Comparison of ENCODE assay signal across 12 mouse cellular contexts in the genomic region with DNA sequence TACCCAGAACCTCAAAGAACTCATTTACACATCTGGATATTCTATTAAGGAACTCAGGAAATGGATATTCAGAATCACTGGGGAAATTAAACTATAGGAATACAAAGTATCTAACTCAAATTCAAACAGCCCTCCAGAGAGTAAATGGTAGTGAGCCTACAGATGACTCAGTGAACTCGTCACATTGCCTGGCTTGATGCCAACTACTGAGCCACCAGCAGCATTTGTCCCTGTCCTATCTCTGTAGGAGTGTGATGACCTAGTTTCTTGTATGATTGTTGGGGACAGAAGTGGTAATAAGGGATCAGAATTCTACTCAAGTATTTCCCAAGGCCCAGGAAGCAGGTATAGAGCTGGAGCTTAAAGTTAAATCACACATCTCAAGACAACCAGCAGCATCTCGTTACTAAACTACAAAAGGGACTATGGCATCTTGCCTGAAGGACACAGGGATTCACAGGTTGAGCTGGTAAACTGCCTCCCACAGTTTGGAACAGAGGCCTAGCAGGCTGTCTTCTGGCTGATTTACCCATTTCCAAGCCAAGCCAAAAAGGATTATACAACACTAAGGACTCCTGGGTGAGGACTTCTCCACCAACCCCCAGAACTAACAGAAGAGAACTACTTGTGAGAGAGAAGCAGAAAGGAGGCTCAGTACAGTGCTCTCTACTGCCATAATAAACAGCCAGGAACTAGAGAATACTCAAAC.
DNase-seq lines count a peak whose midpoint lies in the region; ATAC-seq and TF ChIP-seq lines count a peak whose summit lies in the region.
"Had no signal": no experiment of that assay in that cellular context is flagged by ENCODE, and none has a peak within 500 bp of the region (broad histone marks: within the 10 kb centered on the region; RNA-seq: fewer than 3 reads in every experiment).

No protein-coding gene starts in this region.

- DNase-seq in layer of hippocampus, adult 8-10 months (ENCODE audit: low spot score in 2 of 2) = peak; percentile 6
- DNase-seq in layer of hippocampus, postnatal 25 days (ENCODE audit: extremely low spot score in 1 of 2, low spot score in 1 of 2) = no peak
- DNase-seq in adrenal gland, adult 2 months = peak; percentile 84
- DNase-seq in left cerebral cortex, postnatal 14 days (ENCODE audit: low spot score in 2 of 2) = peak; percentile 3 to 24
- no peak for DNase-seq in thymus, adult 2 months
- DNase-seq: kidney, adult 8-10 months; thymus, postnatal 25 days had no signal

- no peak overlapping the region for H3K9ac ChIP-seq in forebrain, embryonic 12.5 days
- H3K9ac ChIP-seq: forebrain, embryonic 15.5 days had no signal

- no peak overlapping the region for H3K4me3 ChIP-seq in thymus, adult 2 months (ENCODE audit: control insufficient read depth, insufficient read depth, low read length)
- no peak overlapping the region for H3K4me3 ChIP-seq in forebrain, embryonic 12.5 days (replicated peaks)
- H3K4me3 ChIP-seq: forebrain, embryonic 15.5 days; myocyte had no signal

- no peaks in the 10 kb centered on the region for H3K4me1 ChIP-seq in thymus, adult 2 months (replicated peaks; ENCODE audit: control insufficient read depth, insufficient read depth, low read length)
- H3K4me1 ChIP-seq in forebrain, embryonic 12.5 days = no peaks in the 10 kb centered on the region
- H3K4me1 ChIP-seq: forebrain, embryonic 15.5 days had no signal

- TF ChIP-seq POLR2A in thymus, adult 2 months (IDR thresholded peaks at IDR 0.05; ENCODE audit: control insufficient read depth, extremely low read depth, insufficient read depth, low read length, poor library complexity) = no peak

- WGBS in thymus, adult 2 months = 62% methylated on average over 2 of the region's 2 CpGs
- 46% methylated on average over 2 of the region's 2 CpGs for WGBS in forebrain, embryonic 12.5 days

- ATAC-seq in cerebellum, adult (ENCODE audit: insufficient number of reproducible peaks, low FRiP score, low TSS enrichment) = peak; percentile 75
- no peak for ATAC-seq in forebrain, embryonic 12.5 days (ENCODE audit: low FRiP score)
- ATAC-seq: forebrain, embryonic 15.5 days had no signal

- H3K4me2 ChIP-seq in forebrain, embryonic 12.5 days = no peak overlapping the region
- H3K4me2 ChIP-seq: forebrain, embryonic 15.5 days had no signal

- H3K27me3 ChIP-seq in thymus, adult 2 months (ENCODE audit: control insufficient read depth, insufficient read depth, low read length) = no peaks in the 10 kb centered on the region
- no peaks in the 10 kb centered on the region for H3K27me3 ChIP-seq in forebrain, embryonic 12.5 days
- H3K27me3 ChIP-seq: forebrain, embryonic 15.5 days had no signal

- H3K36me3 ChIP-seq in thymus, adult 2 months (ENCODE audit: control insufficient read depth, insufficient read depth, low read length) = no peaks in the 10 kb centered on the region
- no peaks in the 10 kb centered on the region for H3K36me3 ChIP-seq in forebrain, embryonic 12.5 days (replicated peaks)
- H3K36me3 ChIP-seq: forebrain, embryonic 15.5 days had no signal

- no peaks in the 10 kb centered on the region for H3K9me3 ChIP-seq in forebrain, embryonic 12.5 days
- H3K9me3 ChIP-seq: forebrain, embryonic 15.5 days had no signal

- intact Hi-C loops in left cerebral cortex, postnatal 14 days (cut with DNase I) = no loop called here

- H3K27ac ChIP-seq in thymus, adult 2 months (ENCODE audit: control insufficient read depth, insufficient read depth, low read length) = no peak overlapping the region
- H3K27ac ChIP-seq in forebrain, embryonic 12.5 days = no peak overlapping the region
- H3K27ac ChIP-seq: forebrain, embryonic 15.5 days; macrophage had no signal

- TF ChIP-seq CTCF in thymus, adult 2 months (IDR thresholded peaks at IDR 0.05; ENCODE audit: borderline replicate concordance, control insufficient read depth, extremely low read depth, insufficient read depth, low read length, poor library complexity) = no peak

Comparison
In these comparisons a context has a peak if more than half of its experiments do, and no peak if none do; other contexts are left out.
1. DNase-seq: peak in layer of hippocampus, adult 8-10 months (2 of 2), adrenal gland, adult 2 months (single experiment) and left cerebral cortex, postnatal 14 days (2 of 2); none in layer of hippocampus, postnatal 25 days (0 of 2) and thymus, adult 2 months (single experiment).